Mouse (Mus musculus): ENCODE measurements around the gene Mapkap1. TPM values are rescaled to one million over a fixed set of nuclear protein-coding genes. Genes with fewer than 3 reads are reported as not detected.
"Not testable (repeated sequence)": the region's sequence is repeated elsewhere in the genome, so short reads cannot be mapped to it uniquely, and the experiment has no call there.

Gene Mapkap1
- polyA plus RNA-seq, 1 experiment from 2014 or later, result 108 TPM

DNA sequence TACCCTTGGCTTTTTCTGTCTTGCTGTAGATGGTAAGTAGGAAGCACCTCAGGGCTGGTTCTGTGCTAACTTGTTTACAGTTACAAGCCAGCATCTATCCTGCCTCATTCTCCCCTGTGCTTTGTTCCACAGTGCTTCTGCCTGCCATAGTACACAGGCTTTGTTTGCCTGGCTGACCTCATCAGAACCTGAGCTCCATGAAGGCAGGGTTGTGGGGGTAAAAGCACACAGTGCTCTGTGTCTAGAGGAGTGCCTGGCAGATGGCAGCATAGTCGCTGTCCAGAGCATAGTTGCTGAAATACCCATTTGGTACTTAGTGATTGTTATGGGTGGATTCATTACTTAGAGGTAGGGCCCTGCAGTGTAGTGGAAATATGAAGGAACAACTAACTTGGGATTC, 13.7 kb downstream of the Mapkap1 start:
- Histone ChIP-seq H3K9me3 (ENCODE audit: control insufficient read depth, low read length) (no peaks in the 10 kb centered on the region), H3K9ac (ENCODE audit: low read length) (no peak overlapping the region), H3K27me3 (ENCODE audit: control insufficient read depth, insufficient read depth, low read length) (no peaks in the 10 kb centered on the region), H3K4me2 (ENCODE audit: low read depth) (no peak overlapping the region), H3K4me3 (ENCODE audit: low read depth, low read length) (no peak overlapping the region), H3K4me1 (ENCODE audit: control insufficient read depth, insufficient read depth, low read length) (no peaks in the 10 kb centered on the region), H3K27ac (ENCODE audit: low read depth, low read length) (no peak overlapping the region), H3K36me3 (ENCODE audit: control insufficient read depth, insufficient read depth, low read length) (no peaks in the 10 kb centered on the region)
- 53% methylated on average over 1 of the region's 1 CpGs for WGBS
- ATAC-seq (ENCODE audit: insufficient read depth, low FRiP score, low TSS enrichment) (no peak), DNase-seq (ENCODE audit: low spot score) (no peak)

GRCm38 (mm10) chr2:34424186-34424585, 17.6 kb downstream of the Mapkap1 start:
- Histone ChIP-seq H3K4me2 (ENCODE audit: low read depth) (no peak overlapping the region), H3K9me3 (ENCODE audit: control insufficient read depth, low read length) (no peaks in the 10 kb centered on the region), H3K36me3 (ENCODE audit: control insufficient read depth, insufficient read depth, low read length) (no peaks in the 10 kb centered on the region), H3K9ac (ENCODE audit: low read length) (no peak overlapping the region), H3K27me3 (ENCODE audit: control insufficient read depth, insufficient read depth, low read length) (no peaks in the 10 kb centered on the region), H3K4me1 (ENCODE audit: control insufficient read depth, insufficient read depth, low read length) (no peaks in the 10 kb centered on the region), H3K27ac (ENCODE audit: low read depth, low read length) (no peak overlapping the region), H3K4me3 (ENCODE audit: low read depth, low read length) (no peak overlapping the region)
- ATAC-seq (ENCODE audit: insufficient read depth, low FRiP score, low TSS enrichment) (no peak), DNase-seq (ENCODE audit: low spot score) (no peak)
- 94% methylated on average over 3 of the region's 3 CpGs for WGBS

DNA sequence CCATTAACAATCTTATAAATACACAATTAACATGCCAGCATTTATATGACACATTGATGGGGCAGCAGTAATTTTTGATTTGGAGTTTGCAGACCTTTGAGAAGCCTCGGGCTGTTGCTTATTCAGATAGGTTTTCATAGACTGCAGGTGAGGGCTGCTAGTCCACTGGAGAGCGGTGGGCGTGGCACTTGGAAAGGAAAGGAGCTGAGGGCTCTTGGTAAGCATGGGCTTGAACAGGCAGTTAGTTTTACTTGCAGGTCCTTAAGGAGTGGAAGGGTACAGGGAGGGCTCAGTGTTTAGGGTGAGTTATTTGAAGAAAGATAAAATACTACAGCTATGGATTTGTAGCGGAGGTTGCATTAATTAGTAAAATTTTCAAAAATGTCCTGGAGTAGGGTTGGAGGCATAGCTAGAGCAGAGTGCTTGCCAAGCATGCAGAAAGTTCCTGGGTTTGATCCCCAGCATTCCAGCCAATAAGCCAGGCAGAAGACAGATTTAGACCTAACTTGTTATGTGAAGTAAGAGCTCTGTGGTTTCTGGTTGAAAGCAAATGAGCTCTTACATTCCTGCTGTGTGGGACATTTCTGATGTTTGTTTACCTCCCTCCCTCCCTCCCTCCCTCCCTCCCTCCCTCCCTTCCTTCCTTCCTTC, 19.1 kb downstream of the Mapkap1 start:
- Histone ChIP-seq H3K9ac (ENCODE audit: low read length) (no peak overlapping the region), H3K27me3 (ENCODE audit: control insufficient read depth, insufficient read depth, low read length) (no peaks in the 10 kb centered on the region), H3K4me2 (ENCODE audit: low read depth) (no peak overlapping the region), H3K27ac (ENCODE audit: low read depth, low read length) (no peak overlapping the region), H3K4me1 (ENCODE audit: control insufficient read depth, insufficient read depth, low read length) (no peaks in the 10 kb centered on the region), H3K9me3 (ENCODE audit: control insufficient read depth, low read length) (no peaks in the 10 kb centered on the region), H3K36me3 (ENCODE audit: control insufficient read depth, insufficient read depth, low read length) (no peaks in the 10 kb centered on the region), H3K4me3 (ENCODE audit: low read depth, low read length) (no peak overlapping the region)
- ATAC-seq (ENCODE audit: insufficient read depth, low FRiP score, low TSS enrichment) (no peak), DNase-seq (ENCODE audit: low spot score) (no peak)
- 81% methylated on average over 4 of the region's 4 CpGs for WGBS

DNA sequence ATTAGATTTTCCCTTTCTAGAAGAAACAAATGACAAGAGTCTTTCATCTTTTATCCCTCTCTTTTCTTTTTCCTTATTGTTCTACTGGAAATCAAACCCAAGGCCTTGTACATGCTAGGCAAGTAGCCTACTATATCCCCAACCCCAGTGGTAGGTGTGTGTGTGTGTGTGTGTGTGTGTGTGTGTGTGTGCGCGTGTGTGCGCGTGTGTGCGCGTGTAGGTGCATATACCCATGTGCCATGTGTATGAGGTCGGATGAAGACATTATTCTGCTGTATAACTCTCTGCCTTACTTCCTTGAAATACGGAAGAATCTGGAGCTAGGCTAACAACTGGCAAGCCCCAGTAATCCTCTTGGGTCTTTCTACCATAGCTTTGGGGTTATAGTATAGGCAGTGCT, 24.1 kb downstream of the Mapkap1 start:
- WGBS, result 93% methylated on average over 8 of the region's 8 CpGs
- DNase-seq (ENCODE audit: low spot score) (no peak), ATAC-seq (ENCODE audit: insufficient read depth, low FRiP score, low TSS enrichment) (no peak)
- no peaks in the 10 kb centered on the region for H3K36me3 ChIP-seq (ENCODE audit: control insufficient read depth, insufficient read depth, low read length)
- H3K9ac ChIP-seq (ENCODE audit: low read length), result no peak overlapping the region
- H3K4me1 ChIP-seq (ENCODE audit: control insufficient read depth, insufficient read depth, low read length), result no peaks in the 10 kb centered on the region
- no peaks in the 10 kb centered on the region for H3K9me3 ChIP-seq (ENCODE audit: control insufficient read depth, low read length)
- no peak overlapping the region for H3K4me3 ChIP-seq (ENCODE audit: low read depth, low read length)
- H3K27ac ChIP-seq (ENCODE audit: low read depth, low read length), result no peak overlapping the region
- H3K4me2 ChIP-seq (ENCODE audit: low read depth), result no peak overlapping the region
- no peaks in the 10 kb centered on the region for H3K27me3 ChIP-seq (ENCODE audit: control insufficient read depth, insufficient read depth, low read length)

GRCm38 (mm10) chr2:34431701-34432372, 25.3 kb downstream of the Mapkap1 start:
- Histone ChIP-seq H3K36me3 (ENCODE audit: control insufficient read depth, insufficient read depth, low read length) (no peaks in the 10 kb centered on the region), H3K27ac (ENCODE audit: low read depth, low read length) (no peak overlapping the region), H3K9me3 (ENCODE audit: control insufficient read depth, low read length) (no peaks in the 10 kb centered on the region), H3K9ac (ENCODE audit: low read length) (no peak overlapping the region), H3K27me3 (ENCODE audit: control insufficient read depth, insufficient read depth, low read length) (no peaks in the 10 kb centered on the region), H3K4me1 (ENCODE audit: control insufficient read depth, insufficient read depth, low read length) (no peaks in the 10 kb centered on the region), H3K4me2 (ENCODE audit: low read depth) (no peak overlapping the region), H3K4me3 (ENCODE audit: low read depth, low read length) (no peak overlapping the region)
- ATAC-seq (ENCODE audit: insufficient read depth, low FRiP score, low TSS enrichment) (no peak), DNase-seq (ENCODE audit: low spot score) (no peak)
- 92% methylated on average over 12 of the region's 12 CpGs for WGBS

DNA sequence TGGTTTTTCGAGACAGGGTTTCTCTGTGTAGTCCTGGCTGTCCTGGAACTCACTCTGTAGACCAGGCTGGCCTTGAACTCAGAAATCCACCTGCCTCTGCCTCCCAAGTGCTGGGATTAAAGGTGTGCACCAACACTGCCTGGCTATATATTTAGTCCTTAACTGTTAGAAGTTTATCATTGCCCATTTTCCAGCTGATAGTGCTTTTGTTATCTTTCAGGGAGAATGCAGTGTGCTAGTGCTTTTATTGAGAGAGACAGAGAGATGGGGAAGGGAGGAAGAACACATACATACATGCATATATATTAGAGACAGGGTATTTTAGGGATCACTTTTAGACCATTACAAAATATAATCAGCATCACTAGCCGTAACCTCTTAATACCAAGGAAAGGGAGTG, 26.3 kb downstream of the Mapkap1 start:
- H3K9ac ChIP-seq (ENCODE audit: low read length); ATAC-seq (ENCODE audit: insufficient read depth, low FRiP score, low TSS enrichment); H3K4me2 ChIP-seq (ENCODE audit: low read depth); H3K4me3 ChIP-seq (ENCODE audit: low read depth, low read length); H3K27ac ChIP-seq (ENCODE audit: low read depth, low read length); H3K4me1 ChIP-seq (ENCODE audit: control insufficient read depth, insufficient read depth, low read length); H3K9me3 ChIP-seq (ENCODE audit: control insufficient read depth, low read length); H3K27me3 ChIP-seq (ENCODE audit: control insufficient read depth, insufficient read depth, low read length); DNase-seq (ENCODE audit: low spot score); H3K36me3 ChIP-seq (ENCODE audit: control insufficient read depth, insufficient read depth, low read length): not testable (repeated sequence)
- 89% methylated on average over 1 of the region's 2 CpGs for WGBS

DNA sequence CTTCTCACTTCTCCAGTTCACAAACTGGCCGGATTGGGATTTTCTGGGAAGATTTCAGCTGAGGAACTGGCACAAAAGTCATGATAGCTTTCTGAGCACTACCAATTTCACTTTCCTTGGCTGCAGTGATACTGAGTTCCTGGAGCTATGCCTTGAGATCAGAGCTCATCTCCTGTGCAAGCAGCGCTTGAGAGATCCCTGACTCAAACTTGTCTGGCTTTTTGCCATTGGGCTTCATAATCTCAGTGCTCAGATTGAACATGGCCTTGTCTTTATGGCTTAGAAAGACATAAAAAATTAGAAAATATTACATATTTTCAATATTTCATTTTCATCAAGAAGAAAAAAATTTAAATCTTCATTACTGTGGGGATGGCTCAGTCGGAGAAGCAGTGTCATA, 29.8 kb downstream of the Mapkap1 start:
- H3K36me3 ChIP-seq (ENCODE audit: control insufficient read depth, insufficient read depth, low read length), result no peaks in the 10 kb centered on the region
- H3K27me3 ChIP-seq (ENCODE audit: control insufficient read depth, insufficient read depth, low read length), result no peaks in the 10 kb centered on the region
- no peaks in the 10 kb centered on the region for H3K4me1 ChIP-seq (ENCODE audit: control insufficient read depth, insufficient read depth, low read length)
- no peak overlapping the region for H3K4me3 ChIP-seq (ENCODE audit: low read depth, low read length)
- no peak overlapping the region for H3K27ac ChIP-seq (ENCODE audit: low read depth, low read length)
- H3K4me2 ChIP-seq (ENCODE audit: low read depth), result no peak overlapping the region
- DNase-seq (ENCODE audit: low spot score) (no peak), ATAC-seq (ENCODE audit: insufficient read depth, low FRiP score, low TSS enrichment) (no peak)
- H3K9ac ChIP-seq (ENCODE audit: low read length), result no peak overlapping the region
- no peaks in the 10 kb centered on the region for H3K9me3 ChIP-seq (ENCODE audit: control insufficient read depth, low read length)
- WGBS, result 92% methylated on average over 3 of the region's 3 CpGs

GRCm38 (mm10) chr2:34448756-34449155, 42.2 kb downstream of the Mapkap1 start:
- WGBS, result 69% methylated on average over 4 of the region's 4 CpGs
- no peaks in the 10 kb centered on the region for H3K27me3 ChIP-seq (ENCODE audit: control insufficient read depth, insufficient read depth, low read length)
- DNase-seq (ENCODE audit: low spot score) (no peak), ATAC-seq (ENCODE audit: insufficient read depth, low FRiP score, low TSS enrichment) (no peak)
- no peak overlapping the region for H3K9ac ChIP-seq (ENCODE audit: low read length)
- H3K4me2 ChIP-seq (ENCODE audit: low read depth), result no peak overlapping the region
- H3K36me3 ChIP-seq (ENCODE audit: control insufficient read depth, insufficient read depth, low read length), result no peaks in the 10 kb centered on the region
- H3K4me3 ChIP-seq (ENCODE audit: low read depth, low read length), result no peak overlapping the region
- no peaks in the 10 kb centered on the region for H3K4me1 ChIP-seq (ENCODE audit: control insufficient read depth, insufficient read depth, low read length)
- H3K27ac ChIP-seq (ENCODE audit: low read depth, low read length), result no peak overlapping the region
- H3K9me3 ChIP-seq (ENCODE audit: control insufficient read depth, low read length), result no peaks in the 10 kb centered on the region

- H3K9me3 ChIP-seq (ENCODE audit: control insufficient read depth, low read length), result no peaks in the 10 kb centered on the region
- ATAC-seq (ENCODE audit: insufficient read depth, low FRiP score, low TSS enrichment), result no peak
- no peak for DNase-seq (ENCODE audit: low spot score)
- H3K27ac ChIP-seq (ENCODE audit: low read depth, low read length), result no peak overlapping the region
- no peaks in the 10 kb centered on the region for H3K4me1 ChIP-seq (ENCODE audit: control insufficient read depth, insufficient read depth, low read length)
- no peak overlapping the region for H3K4me3 ChIP-seq (ENCODE audit: low read depth, low read length)
- 91% methylated on average over 3 of the region's 3 CpGs for WGBS
- no peak overlapping the region for H3K9ac ChIP-seq (ENCODE audit: low read length)
- H3K4me2 ChIP-seq (ENCODE audit: low read depth), result no peak overlapping the region
- no peaks in the 10 kb centered on the region for H3K36me3 ChIP-seq (ENCODE audit: control insufficient read depth, insufficient read depth, low read length)
- no peaks in the 10 kb centered on the region for H3K27me3 ChIP-seq (ENCODE audit: control insufficient read depth, insufficient read depth, low read length)
Observed at GRCm38 (mm10) chr2:34462490-34462889, 55.9 kb downstream of the Mapkap1 start.

Data from neural tube, embryonic 11.5 days (tissue).